ENCODE assay signal across 9 mouse cellular contexts in genomic region chr2:33746471-33746870, GRCm38 (mm10).
DNase-seq lines count a peak whose midpoint lies in the region; ATAC-seq and TF ChIP-seq lines count a peak whose summit lies in the region.
"Had no signal": no experiment of that assay in that cellular context is flagged by ENCODE, and none has a peak within 500 bp of the region (broad histone marks: within the 10 kb centered on the region; RNA-seq: fewer than 3 reads in every experiment).

No protein-coding gene starts in this region.

- no peaks in the 10 kb centered on the region for H3K36me3 ChIP-seq in ES-E14 (ENCODE audit: control insufficient read depth, insufficient read depth, low read length, poor library complexity, severe bottlenecking)
- peaks cover 8% of the 10 kb centered on the region for H3K36me3 ChIP-seq in lung, embryonic 16.5 days (ENCODE audit: control insufficient read depth, insufficient read depth, low read length)

- in situ Hi-C loops in ES-E14 (cut with MboI; ENCODE audit: low sequenced_read_pairs in 2 of 2, unreplicated experiment in 2 of 2), result loop anchor here in 1 of 2 experiments (10.0 kb wide), 1 partner anchor 208 kb away; no protein-coding TSS in a partner anchor

- DNase-seq in ES-E14 (ENCODE audit: low read depth, low spot score), result peak; percentile 80
- peak; percentile 71 for DNase-seq in brain, embryonic 18.5 days (ENCODE audit: low read depth, low spot score)
- DNase-seq in heart, postnatal 10 days, result peak; percentile 88 to 91
- DNase-seq in large intestine, adult 2 months (ENCODE audit: low read depth, low spot score), result peak; percentile 47
- DNase-seq in ovary, postnatal 14 days (ENCODE audit: low spot score), result peak; percentile 74
- peak; percentile 77 for DNase-seq in thymus, postnatal 25 days

- no peak overlapping the region for H3K4me3 ChIP-seq in ES-E14 (ENCODE audit: insufficient read depth in 1 of 2, low read depth in 1 of 2, low read length in 2 of 2, poor library complexity in 1 of 2, severe bottlenecking in 1 of 2)
- H3K4me3 ChIP-seq in lung, embryonic 16.5 days (ENCODE audit: low read length), result no peak overlapping the region
- H3K4me3 ChIP-seq: megakaryocyte, embryonic 14.5 days had no signal

- intact Hi-C loops in heart, postnatal 10 days (cut with DNase I), result loop anchor here (1.0 to 10.0 kb wide), 6 partner anchors 74 to 896 kb away; no protein-coding TSS in a partner anchor

- WGBS in large intestine, adult 2 months, result 17% methylated on average over 5 of the region's 5 CpGs
- WGBS in lung, embryonic 16.5 days, result 2% methylated on average over 5 of the region's 5 CpGs

- H3K27me3 ChIP-seq in lung, embryonic 16.5 days (ENCODE audit: control insufficient read depth, insufficient read depth, low read depth, low read length), result no peaks in the 10 kb centered on the region
- H3K27me3 ChIP-seq: megakaryocyte, embryonic 14.5 days had no signal

- H3K9me3 ChIP-seq in ES-E14 (ENCODE audit: control insufficient read depth, insufficient read depth, low read depth, low read length), result no peaks in the 10 kb centered on the region
- H3K9me3 ChIP-seq in lung, embryonic 16.5 days (ENCODE audit: control insufficient read depth, low read length), result no peaks in the 10 kb centered on the region

- H3K4me1 ChIP-seq in ES-E14 (ENCODE audit: control insufficient read depth in 2 of 2, insufficient read depth in 2 of 2, low read length in 2 of 2, poor library complexity in 1 of 2), result no peaks in the 10 kb centered on the region
- peaks cover 4% of the 10 kb centered on the region; the same call in 1 of the 2 replicates for H3K4me1 ChIP-seq in lung, embryonic 16.5 days (replicated peaks; ENCODE audit: control insufficient read depth, insufficient read depth, low read length)

- no peak overlapping the region for H3K4me2 ChIP-seq in lung, embryonic 16.5 days (ENCODE audit: low read depth, low read length)

- H3K27ac ChIP-seq in ES-E14 (ENCODE audit: insufficient read depth, low read depth, low read length, poor library complexity, severe bottlenecking), result no peak overlapping the region
- H3K27ac ChIP-seq in lung, embryonic 16.5 days (ENCODE audit: low read length), result peak overlapping the region; percentile 54; the same call in 1 of the 2 replicates

- 0 out of 2 replicates have a peak, but pooled peaks have one; percentile 40 for ATAC-seq in erythroid progenitor cell, adult 5-6 weeks (replicated peaks; ENCODE audit: low FRiP score, poor library complexity, severe bottlenecking)
- peak; percentile 83 for ATAC-seq in lung, embryonic 16.5 days (ENCODE audit: low read depth)

- no peak overlapping the region for H3K9ac ChIP-seq in ES-E14 (ENCODE audit: insufficient read depth, low read depth, low read length, poor library complexity, severe bottlenecking)
- H3K9ac ChIP-seq in lung, embryonic 16.5 days (ENCODE audit: low read length), result no peak overlapping the region

TF ChIP-seq in ES-E14, 5 proteins besides CTCF, POLR2A, EP300 and RAD21:
- TF ChIP-seq CHD2 (IDR thresholded peaks at IDR 0.05; ENCODE audit: low read depth, low read length), result no peak
- TF ChIP-seq MAFK (IDR thresholded peaks at IDR 0.05; ENCODE audit: insufficient read depth, low read depth, low read length), result no peak
- TF ChIP-seq HCFC1 (IDR thresholded peaks at IDR 0.05; ENCODE audit: borderline replicate concordance, insufficient read depth, low read length), result no peak
- TF ChIP-seq ZC3H11A (IDR thresholded peaks at IDR 0.05; ENCODE audit: borderline replicate concordance, low read depth, low read length), result peak; percentile 78
- no peak for TF ChIP-seq ZNF384 (IDR thresholded peaks at IDR 0.05; ENCODE audit: low read depth, low read length)
